Mouse (Mus musculus): ENCODE measurements around the gene Snx9.

DNA sequence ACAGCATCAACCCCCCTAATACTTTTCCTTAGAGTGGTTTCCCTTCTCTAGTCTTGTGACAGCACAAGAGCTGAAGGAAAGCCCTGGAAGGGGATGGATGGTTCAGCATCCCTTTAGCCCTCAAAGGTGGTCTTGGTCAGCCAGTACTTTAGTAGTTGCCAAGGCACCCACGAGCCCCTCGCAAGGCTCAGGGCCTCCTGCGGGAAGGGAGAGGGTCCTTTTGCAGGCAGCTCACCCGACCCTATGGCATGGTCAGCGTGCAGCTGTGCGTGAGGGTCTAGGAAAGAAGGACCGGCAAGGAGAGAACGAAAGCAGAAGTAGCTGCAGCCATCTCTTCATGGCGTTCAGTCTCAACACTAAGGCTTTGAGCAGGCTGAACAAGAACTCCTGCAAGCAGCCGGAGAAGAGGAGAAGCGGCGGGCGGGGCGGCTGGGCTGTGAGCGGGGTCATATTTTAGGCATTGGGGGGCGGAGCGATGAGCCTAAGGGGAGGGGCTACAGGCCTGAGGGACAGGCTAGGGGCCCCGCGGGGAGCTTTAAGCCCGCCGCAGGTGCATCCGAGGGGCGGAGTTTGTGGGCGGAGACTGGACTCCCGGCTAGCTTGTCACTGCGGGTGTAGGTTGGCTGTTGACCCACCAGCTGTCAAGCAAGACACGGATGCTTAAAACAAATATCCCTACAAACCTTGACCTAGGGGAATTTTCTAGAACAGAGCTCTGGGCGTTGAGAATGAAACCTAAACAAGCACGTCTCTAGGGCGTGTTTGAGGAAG lies 93.6 kb downstream of the Snx9 start:
- no peak for TF ChIP-seq GATA1 (IDR thresholded peaks at IDR 0.05; ENCODE audit: low read length)
- no peak for TF ChIP-seq TAL1 (IDR thresholded peaks at IDR 0.05; ENCODE audit: low read length)

Data from erythroblast, embryonic 14.5 days (primary cell).